Mouse (Mus musculus) lung, adult 18-20 months (tissue): ENCODE data around the gene Slc38a6.
A peak's percentile ranks its signal among the peaks of the same experiment; 100 is the strongest.

ENCODE experiments used
- DNase-seq, 2 experiments: peaks; one replicate each; pipeline ENCODE4 v3.0.0; 2022; ENCODE audit warnings: mixed read lengths in 2 of 2

Gene Slc38a6

DNA sequence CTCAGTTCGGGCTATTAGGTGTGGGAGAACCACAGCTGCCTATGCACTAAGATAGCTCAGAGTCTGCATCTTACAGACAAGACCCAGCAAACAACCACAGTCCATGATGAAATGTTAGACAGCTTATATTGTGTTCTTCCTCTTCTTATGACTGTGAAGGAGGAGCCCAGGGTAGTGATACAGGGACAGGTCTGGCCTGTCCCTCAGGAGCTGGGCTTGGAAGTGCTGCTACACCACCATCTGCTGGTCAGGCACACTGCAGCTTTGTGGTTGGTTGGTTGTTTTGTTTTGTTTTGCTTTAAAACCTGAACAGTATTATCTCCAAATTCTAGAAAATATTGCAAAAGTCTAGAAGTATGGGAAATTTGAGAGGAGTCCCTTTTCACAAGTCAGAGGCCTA, 38.2 kb downstream of the Slc38a6 start:
- DNase-seq: peak; percentile 42 to 52

DNA sequence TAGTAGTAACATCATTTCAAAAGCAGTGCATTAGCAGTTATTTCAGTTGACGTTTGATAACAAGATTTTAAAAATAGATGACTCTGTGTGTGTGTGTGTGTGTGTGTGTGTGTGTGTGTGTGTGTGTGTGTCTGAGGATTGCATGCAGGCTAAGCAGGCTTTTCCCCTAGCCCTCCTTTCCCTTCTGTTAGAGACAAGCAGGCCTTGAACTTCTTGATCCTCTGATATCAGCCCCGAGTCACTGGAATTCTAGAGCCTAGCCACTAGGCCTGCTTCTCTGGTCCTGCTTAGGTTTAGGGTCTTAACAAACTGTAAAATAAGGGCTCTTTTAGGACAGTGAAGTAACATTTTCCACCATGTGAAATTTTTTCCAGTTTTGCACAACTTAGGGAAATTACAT, 38.6 kb downstream of the Slc38a6 start:
- no peak for DNase-seq

DNA sequence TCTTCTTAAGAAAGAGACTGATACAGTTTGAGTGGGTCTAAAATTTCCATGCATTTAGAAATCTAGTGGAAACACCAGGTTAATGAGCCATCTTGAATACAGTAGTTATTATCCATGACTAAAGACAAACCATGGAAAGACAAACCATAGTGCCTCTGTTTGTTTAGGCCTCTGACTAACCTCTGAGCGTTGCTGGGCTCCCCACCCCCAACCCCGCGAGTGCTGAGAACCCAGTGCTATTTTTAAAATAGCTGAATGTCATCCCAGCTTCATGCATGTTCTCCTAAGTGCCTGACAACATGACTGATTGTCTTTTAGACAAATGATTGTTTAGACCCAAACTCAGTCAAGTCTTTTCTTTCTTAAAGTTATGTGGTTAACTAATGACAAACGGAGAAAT, 39.0 kb downstream of the Slc38a6 start:
- no peak for DNase-seq

DNA sequence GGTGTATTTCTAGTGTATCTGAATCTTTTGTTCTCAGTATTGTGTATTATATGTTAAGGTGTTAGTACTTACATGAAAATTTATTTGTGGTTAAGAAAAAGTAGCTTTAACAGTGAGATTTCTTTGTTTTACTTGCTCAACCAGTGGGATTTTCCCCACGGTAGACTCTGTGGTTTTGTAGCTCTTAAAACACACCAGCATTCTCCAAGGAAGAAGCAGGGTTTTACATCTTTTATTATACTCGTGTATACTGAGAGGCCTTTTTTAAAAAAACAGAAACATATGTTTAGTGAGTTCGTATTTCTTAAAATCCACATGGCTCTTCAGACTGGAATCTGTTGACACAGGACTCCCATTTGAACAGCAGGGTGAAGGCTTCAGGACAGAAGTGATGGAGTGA, 40.8 kb downstream of the Slc38a6 start:
- DNase-seq: no peak

DNA sequence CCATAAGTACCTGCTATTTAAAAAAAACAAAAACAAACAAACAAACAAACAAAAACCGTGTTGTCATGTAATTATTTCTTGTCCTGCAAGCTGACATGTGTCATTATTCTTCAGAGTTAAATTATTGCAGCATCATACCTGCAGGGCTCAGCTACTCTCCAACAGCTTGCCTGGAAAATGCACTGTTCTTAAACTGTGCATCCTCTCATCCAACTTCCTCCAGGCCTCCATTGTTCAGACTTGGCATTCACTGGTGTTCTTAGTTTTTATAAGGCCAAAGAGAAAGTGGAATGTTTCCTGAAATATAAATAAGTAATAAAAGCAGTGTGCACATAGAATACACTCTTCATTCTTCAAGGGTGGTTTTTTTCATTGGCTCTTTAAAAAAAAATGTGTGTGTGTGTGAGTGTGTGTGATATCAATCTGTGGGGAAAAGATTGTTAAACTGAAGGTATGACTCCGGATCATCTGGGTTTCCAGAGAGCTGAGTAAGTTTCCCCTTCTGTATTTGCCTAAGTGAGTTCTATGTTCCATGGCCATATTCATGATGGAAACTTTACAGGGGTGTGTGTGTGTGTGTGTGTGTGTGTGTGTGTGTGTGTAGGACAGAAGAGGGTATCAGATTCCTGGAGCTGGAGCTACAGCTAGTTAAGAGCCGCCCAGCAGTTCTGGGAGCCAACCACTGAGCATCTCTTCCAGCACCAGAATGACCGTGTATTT, 42.0 kb downstream of the Slc38a6 start:
- no peak for DNase-seq

DNA sequence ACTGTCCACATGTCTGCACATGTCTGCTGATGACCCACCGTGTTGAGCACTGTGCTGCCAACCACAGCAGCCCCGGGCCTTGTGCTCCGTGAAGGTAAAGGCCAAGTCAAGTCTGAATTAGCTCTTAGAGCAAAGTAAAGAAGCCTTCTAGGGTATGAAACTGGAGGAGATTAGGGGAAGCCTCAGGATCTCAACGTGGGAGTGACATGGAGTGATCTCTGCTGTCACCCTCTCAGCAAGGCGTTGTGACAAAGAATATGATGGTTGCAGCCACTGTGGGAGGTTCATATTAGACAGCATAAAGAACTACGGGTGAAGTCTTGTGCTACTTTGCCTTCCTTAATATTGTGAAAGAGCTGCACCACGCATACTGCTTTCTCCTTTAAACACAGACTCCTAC, 43.7 kb downstream of the Slc38a6 start:
- DNase-seq: no peak

DNA sequence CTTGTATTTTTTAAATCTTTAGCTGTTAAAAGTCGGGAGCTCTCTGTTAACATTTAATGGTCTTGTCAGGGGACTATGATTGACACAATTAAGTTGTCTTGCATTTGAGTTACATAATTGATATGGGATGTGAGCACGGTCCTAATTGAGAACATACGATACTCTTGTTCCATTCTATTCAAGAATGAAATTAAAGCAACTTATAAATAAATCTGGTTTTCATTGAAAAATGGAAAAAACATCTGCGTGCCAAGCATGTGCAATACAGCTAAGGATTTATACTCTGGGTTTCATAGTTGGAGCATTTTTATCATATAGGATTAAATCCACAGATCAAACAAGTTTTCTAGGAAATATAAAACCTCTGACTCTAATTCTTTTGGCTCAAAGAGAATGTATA, 46.1 kb downstream of the Slc38a6 start:
- no peak for DNase-seq

DNA sequence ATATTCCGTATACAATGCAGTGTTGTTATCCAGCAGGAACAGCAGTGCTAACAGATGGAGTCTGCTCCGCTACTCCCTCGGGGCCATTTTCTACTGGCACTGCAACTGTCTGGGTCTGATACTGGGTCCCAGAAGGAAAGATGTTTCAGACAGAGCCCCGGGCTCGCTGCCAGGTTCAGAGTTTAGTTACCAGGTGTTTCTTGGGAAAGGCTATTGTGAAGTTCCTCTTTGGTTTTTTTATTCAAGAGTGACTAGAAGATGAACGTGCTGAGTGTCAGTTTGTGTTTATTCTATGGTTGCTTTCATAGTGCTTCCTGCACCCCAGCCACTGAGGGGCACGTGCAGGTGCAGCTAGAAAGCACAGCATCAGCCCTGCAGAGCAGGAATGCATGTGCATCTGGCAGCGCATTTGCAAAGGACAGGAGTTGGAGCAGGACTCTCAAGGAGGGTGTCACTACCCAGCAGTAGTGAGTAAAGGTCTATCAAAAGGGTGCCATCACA, 47.5 kb downstream of the Slc38a6 start:
- DNase-seq: no peak

DNA sequence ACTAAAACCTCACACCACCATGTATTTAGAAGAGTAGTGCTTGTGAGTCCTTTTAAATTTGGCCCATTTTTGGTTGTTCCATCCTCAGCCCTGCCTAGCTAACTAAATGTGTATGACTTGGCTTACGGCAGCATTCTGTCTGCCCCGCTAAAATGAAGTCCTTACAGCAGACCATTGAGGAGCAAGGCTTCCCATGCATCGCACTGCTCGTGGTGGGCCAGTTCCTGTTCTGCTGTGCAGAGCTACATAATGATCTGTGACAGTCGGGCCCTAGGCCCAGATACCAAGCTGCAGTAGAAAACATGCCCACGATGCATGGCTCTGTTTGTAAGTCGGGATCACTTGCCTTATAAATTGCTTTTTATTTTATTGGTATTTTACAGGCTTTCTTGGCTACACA, 50.5 kb downstream of the Slc38a6 start:
- DNase-seq: no peak

DNA sequence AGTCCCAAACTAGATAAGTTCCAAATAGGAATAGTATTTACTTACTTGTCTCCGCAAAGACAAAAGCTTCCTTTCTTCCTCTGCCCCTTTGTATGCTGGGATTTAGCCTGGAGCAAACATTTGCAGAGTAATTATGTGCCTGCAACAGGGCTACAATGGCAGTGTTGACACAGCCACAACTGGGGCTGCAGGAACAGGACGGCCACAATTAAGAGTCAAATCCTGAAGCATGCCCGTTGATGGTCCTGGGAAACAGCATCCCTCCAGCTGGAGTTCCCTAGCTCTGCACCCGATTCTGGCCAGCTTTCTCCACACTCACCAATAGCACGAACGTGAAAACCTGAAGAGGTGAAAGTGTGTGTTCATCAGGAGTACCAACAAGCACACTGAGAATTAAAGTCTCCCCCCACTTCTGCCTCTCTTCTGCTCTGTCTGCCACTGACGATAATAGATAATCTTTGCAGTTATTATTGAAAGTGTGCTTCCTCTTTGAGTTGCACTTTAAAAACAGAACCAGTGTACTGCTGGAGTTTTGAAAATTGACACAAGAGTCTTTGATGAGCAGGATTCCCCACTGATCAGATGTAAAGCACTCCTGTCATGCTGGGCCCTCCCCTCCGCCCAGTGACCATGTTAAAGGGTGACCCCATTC, 54.2 kb downstream of the Slc38a6 start:
- DNase-seq: no peak

DNA sequence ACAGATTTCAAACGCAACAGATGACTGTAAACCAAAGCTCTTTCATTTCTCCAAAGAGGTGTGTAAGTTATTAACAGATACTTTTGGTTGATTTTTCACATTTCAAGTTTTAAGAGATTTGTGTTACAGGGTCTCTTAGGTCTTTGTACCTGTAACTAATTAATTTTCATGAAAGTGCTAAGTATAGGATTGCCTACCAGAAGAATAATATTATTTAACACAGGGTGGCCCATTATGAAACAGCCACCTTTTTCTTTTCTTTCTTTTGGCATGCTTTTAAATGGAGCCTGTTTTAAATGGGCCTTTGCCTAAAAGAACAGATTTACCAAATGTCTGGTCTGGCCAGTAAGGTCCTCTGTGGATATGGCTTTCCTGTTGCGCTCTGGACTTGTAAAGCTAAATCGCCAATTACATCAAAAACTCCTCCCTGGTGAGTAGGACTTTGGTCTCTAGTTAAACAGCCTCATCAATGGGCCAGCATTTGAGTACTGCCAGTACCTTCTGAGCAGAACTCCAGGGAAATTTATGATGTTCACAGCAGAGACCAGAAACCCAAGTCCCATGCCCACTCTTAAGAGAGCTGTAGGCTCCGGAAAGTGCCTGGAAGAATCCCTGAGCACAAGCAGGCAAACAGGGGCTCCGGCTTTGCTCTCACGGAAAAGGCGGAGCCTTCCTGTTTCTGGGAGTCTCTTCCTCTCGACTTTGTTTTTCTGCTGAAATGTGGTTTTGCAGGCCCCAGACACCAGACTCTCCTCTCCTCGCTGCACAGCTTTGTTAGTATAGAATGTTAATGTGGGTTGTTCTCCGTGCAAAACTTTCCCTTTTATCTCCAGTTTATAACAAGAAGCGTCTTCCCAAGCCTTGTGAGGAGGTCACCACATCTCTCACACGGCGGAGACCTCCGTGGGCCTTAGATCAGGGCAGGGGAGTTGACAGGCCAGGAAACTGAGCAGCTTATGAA, 55.4 kb downstream of the Slc38a6 start:
- peak; percentile 22 to 55 for DNase-seq

DNA sequence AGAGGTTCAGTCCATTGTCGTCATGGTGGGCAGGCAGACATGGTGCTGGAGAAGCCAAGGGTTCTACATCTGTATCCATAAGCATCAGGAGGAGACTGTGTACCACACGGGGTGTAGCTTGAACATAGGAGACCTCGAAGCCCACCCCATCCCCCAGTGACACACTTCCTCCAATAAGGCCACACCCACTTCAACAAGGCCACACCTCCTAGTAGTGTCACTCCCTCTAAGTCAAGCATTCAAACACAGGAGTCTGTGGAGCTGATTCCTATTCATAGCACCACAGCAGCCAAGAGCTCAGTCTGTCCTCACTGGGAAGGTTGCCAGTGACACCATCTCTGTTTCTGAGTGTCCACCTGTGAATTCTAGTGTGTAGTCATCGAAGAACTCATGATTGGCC, 57.7 kb downstream of the Slc38a6 start:
- DNase-seq: no peak

DNA sequence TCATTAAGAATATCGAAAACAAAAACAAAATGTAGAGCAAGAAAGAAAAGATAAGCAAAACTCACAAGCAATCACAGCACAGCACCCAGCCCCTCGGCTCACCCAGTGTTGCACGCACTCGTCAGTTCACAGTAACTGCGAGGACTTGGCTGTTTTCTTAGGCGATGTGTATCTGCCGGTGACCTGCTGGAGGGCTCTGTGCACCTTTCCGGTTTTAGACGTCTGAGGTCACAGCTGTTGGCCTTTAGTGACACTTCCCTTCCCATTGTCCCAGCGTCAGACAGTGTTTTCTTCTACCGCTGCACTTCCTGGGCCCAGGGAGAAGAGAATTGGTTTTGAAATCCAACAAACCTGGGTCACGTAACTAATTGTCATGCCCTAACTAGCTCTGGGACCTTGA, 58.6 kb downstream of the Slc38a6 start:
- peak in 1 of 2 experiments; percentile 45 for DNase-seq

DNA sequence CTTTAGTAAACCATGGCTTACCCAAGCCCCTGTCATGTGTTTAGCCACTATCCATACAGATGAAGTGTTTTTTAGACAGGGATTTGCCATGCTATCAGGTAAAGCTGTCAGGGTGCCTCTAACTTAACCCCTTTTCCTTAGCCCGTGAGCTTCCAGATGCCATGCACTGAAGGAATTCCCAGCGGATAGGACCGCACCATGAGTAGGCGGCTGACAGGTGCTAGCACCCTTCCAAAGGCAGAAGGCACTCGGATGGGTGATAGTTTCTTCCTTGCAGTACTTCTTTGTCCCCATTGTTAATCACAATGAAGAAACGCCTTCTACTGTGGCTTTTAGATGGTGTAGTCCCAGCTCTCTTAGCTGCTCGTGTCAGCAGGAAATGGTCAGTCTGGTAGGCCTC, 60.6 kb downstream of the Slc38a6 start:
- no peak for DNase-seq

DNA sequence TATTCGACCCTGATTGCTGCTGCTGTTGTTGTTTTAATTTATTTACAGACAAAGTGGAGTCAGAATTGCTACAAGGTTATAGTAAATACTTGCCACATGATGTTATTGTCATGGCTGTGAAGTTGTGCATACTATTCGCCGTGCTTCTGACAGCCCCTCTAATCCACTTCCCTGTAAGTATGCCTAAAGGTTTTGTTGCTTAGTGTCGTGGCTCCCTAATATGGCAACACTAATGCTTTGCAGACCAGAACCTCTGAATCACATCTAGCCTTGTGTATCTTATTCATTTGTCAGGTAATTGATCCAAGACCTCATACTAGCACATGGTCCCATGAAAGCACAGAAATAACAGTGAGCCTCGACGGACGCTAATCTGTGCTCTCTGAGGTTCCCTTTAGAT, 63.9 kb downstream of the Slc38a6 start:
- DNase-seq: no peak

DNA sequence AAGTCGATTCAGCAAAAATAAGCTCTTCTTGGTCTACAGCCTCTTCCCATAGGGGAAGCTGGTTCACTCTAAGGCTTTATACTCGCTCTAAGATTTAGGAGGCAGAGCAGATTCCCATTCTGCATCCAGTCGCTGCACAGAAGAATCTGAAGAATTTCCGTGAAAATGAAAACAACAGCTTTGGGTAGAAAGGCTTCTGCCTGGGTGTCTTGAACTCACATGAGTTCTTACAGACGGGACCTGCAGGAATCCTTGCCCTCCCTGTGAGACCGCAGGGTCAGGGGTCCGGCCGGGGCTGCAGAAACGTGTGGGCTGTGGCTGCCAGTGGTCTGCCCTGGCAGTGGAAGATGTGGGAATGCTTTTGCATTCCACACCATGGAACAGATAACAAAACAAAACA, 64.4 kb downstream of the Slc38a6 start:
- DNase-seq: no peak

DNA sequence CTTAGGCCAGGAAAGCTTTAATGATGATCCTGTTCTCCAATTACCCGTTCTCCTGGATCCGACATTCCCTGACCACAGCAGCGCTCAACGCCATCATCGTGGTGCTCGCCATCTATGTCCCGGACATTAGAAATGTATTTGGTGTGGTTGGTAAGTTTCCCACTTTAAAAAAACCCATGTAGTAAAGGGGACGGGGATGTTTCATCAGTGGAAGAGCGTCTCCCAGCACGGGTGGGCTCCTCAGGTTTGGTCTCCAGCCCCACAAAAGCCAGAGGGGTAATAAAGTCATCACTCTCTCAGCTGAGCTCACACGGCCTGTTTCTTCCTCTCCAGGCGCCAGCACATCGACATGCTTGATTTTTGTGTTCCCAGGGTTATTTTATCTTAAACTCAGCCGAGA, 65.2 kb downstream of the Slc38a6 start:
- DNase-seq: no peak

DNA sequence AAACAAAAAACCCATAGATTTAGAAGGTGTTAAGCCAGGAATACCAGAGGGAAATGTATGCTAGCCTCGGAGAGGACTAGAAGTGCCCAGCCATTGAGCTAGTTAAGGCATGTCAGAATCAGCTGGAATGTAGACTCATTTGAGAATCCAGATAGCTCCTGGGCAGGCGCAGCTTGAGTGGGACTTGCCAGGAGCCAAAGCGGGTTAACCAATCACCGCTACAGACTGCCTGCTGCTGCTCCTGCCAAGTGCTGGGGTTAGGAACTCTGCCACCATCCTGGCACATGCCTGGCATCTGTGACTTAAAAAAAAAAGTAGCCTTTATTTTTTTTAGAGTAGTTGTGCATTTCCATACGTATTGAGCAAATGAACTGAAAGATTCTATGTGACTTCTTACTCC, 66.8 kb downstream of the Slc38a6 start:
- DNase-seq: peak; percentile 24 to 47

DNA sequence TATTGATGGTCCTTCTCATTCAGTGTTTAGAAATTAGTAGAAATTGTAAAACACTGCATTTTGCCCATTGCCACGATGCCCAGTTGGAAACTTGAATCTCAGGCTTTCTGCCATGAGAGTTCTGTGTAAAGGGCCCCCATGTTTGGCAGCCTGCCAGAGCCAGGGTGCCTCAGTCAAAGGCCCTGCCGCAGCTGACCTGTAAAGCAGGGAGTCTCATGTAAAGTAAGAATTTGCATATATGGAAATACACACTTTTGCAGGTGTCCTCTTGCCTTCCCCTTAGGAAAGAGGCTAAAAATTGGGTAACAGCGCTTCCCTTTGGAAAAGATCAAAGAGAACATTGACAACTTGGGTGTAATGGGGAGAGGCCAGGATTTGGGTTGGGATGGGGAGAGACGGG, 67.9 kb downstream of the Slc38a6 start:
- DNase-seq: no peak

DNA sequence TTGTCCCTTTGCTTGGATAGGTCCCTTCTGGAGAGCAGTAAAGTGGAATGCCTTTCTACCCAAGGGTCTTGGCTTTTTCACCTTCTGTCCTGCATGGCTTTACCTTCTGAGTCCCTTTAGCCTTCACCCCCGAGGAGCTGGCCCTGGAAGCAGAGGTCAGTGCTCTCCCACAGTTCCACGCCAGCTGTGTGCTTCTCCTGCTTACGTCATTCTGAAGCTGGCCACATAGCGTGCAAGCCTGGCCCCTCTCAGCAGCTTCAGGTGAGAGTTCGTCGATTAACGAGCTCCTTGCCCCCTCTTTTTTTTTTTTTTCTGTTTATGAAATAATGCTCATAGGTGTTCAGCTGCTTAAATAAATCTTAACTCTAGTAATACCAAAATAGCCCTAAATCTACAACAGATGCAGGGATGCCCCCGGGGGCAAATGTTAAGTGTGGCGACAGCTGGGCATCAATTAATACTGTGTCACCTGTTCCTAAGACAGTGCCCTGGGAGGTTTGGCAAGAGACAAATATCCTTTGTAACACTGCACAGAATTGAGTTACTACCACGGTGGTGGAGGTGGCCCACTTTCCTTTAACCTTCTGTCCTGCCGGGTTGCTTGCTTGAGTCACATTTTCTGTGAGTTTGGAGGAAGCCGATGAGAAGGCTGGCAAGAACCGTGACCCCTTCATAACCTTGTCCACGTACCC, 68.7 kb downstream of the Slc38a6 start:
- no peak for DNase-seq

DNA sequence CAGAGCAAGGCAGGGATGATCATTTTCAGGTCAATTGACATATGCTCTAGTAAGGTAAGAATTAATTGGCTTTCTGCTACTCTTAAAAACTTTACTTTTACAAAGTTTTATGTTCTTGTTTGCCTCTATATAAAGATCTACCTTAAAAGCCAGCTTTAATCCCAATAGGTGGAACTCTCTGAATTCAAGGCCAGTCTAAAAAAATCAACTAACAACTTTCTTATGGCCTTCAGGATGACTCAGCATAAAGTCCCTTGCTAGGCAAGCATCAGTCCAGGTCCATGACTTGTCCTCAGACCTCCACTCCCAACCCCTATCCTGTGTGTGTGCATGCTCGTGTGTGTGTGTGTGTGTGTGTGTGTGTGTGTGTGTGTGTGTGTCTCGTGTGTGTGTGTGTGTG, 70.1 kb downstream of the Slc38a6 start:
- DNase-seq: no peak

DNA sequence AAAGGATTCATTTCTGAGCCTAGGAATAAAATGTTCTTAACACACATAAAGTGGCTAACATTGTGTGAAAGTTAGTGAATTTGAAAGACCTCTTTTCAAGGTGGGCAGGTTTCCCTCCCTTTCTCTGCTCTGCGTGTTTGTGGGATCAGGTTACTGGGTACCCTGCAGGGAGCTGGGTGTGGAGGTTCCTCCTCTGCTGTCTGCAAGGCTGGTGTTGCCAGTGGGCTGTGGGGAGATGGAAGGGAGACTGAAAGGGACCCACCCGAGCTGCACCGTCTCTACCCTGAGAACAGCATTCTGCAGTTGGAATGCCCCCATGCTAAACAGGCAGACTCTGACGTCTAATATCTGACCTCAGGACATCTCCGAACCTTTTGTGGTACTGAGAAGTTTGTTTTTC, 70.7 kb downstream of the Slc38a6 start:
- no peak for DNase-seq

DNA sequence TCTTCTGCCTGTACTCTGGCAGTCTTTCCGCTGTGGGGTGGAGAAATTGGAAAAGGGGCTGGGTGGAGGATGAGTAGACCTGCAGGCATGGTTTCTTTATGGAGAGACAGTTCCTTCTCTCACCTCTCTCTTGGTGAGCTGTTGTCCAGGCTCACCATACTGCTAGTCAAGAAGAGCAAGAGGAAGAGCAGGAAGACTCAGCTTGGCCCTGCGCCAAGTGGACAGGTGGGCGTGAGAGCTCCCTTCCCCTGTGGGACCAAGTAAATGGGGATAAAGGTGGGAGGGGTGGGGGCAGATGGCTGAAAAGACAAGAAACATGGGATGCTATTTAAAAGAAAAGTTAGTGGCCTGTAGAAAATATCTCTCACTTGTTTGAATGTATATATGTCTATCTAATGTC, 71.2 kb downstream of the Slc38a6 start:
- no peak for DNase-seq
